Mouse (Mus musculus) cerebellum, adult 2 months (tissue): Measurements from ENCODE around the gene Hspe1. TPM values are rescaled to one million over a fixed set of nuclear protein-coding genes. Genes with fewer than 3 reads are reported as not detected.

Source experiments
- DNase-seq, 2 experiments: peaks; one replicate each; pipeline ENCODE4 v3.0.0; 2021
- H3K27ac ChIP-seq: fragments of 200-500 bp; 2 replicates; pipeline ENCODE4 v1.5.1; 2012; ENCODE audit warnings: low read length, control low read depth, inconsistent platforms; ENCODE audit not compliant: insufficient read depth
- H3K27me3 ChIP-seq: fragments of 200-500 bp; 2 replicates; pipeline ENCODE4 v1.6.1; 2012; ENCODE audit warnings: inconsistent platforms, mild to moderate bottlenecking, low read length, moderate library complexity; ENCODE audit not compliant: control insufficient read depth, insufficient read depth
- H3K4me1 ChIP-seq: fragments of 200-500 bp; 2 replicates; pipeline ENCODE4 v1.6.1; 2011; ENCODE audit warnings: low read length; ENCODE audit not compliant: control insufficient read depth, insufficient read depth
- H3K4me3 ChIP-seq: fragments of 200-500 bp; replicated peaks from 2 replicates; pipeline ENCODE3; 2011; ENCODE audit warnings: mild to moderate bottlenecking, low read depth, low read length, control low read depth; ENCODE audit not compliant: insufficient read depth
- CTCF ChIP-seq: fragments of 200-500 bp; IDR thresholded peaks from 2 replicates; pipeline ENCODE4 v1.5.1; 2011; ENCODE audit warnings: low read depth, mild to moderate bottlenecking, control low read depth, low read length, moderate library complexity, borderline replicate concordance; ENCODE audit not compliant: insufficient read depth
- POLR2A ChIP-seq: fragments of 200-500 bp; IDR thresholded peaks from 2 replicates; pipeline ENCODE4 v1.6.1; 2011; ENCODE audit warnings: low read length, control low read depth, borderline replicate concordance; ENCODE audit not compliant: insufficient read depth
- WGBS: fragments of 180-500 bp; shearing (Covaris S2); methylation state at CpG from one replicate; pipeline ENCODE4 v1.1.7; 2018; 5-methylcytosine and 5-hydroxymethylcytosine counted together
- polyA plus RNA-seq: library from polyadenylated mRNA; depleted of rRNA; stranded (reverse); fragments of >200 nt; gene quantifications from 2 replicates; pipeline ENCODE4 v1.2.3, GENCODE M21; 2012; rRNA removed

The Hspe1 gene
- polyA plus RNA-seq, 1 experiment = 173 TPM

DNA sequence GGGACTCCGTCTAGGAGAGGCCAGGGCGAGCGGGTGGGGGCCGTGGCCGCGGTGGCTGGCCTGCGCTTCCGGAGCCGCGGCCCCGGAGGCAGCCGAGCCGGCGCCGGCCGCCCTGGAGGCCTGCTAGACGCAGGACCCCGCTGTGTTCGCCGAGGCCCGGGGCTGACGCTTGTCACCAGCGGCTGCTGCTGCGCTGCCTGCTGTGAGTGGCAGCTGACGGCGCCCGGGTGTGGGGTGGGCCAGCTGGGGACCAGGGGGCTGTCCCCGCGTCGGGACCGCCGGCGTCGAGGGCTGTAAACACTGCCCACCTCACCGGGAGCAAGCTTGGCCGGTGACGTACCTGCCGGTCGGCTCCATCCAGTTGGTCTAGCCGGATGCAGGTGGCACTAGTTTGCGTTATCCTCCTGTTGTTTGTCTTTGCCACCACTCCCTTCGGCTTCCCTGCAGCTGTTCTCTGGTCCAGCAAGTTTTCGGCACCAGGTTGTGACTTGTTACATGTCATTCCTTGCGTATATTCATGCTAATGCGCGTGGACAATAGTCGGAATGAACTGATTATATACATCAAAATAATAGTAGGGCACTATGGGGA is 43.6 kb downstream of the Hspe1 start:
- Histone ChIP-seq H3K27ac (peak overlapping the region; percentile 85), H3K4me3 (peak overlapping the region; percentile 76), H3K27me3 (no peaks in the 10 kb centered on the region), H3K4me1 (peaks cover 4% of the 10 kb centered on the region)
- no peak for DNase-seq
- WGBS = under 1% methylated on average over 46 of the region's 47 CpGs
- no peak for TF ChIP-seq POLR2A
- no peak for TF ChIP-seq CTCF

DNA sequence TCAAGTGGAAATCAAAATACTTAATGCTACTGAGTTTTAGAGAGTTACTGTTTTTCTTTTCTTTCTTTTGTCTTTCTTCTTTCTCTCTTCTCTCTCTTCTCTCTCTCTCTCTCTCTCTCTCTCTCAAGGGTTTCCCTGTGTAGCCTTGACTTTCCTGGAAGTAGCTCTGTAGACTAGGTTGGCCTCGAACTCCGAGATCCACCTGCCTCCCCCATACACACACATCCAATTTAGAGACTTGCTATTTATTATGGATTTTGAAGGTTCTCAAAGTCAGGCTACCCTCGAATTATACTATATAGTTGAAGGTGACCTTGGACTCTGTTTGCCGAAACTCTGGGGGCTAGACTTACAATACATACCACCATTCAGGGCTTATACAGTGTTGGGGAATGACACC is 44.4 kb downstream of the Hspe1 start:
- no peaks in the 10 kb centered on the region for H3K27me3 ChIP-seq
- H3K27ac ChIP-seq = no peak overlapping the region
- H3K4me3 ChIP-seq = no peak overlapping the region
- no peak for TF ChIP-seq CTCF
- no peak for TF ChIP-seq POLR2A
- H3K4me1 ChIP-seq = peaks cover 4% of the 10 kb centered on the region
- no peak for DNase-seq
- WGBS = 55% methylated on average over 4 of the region's 4 CpGs

DNA sequence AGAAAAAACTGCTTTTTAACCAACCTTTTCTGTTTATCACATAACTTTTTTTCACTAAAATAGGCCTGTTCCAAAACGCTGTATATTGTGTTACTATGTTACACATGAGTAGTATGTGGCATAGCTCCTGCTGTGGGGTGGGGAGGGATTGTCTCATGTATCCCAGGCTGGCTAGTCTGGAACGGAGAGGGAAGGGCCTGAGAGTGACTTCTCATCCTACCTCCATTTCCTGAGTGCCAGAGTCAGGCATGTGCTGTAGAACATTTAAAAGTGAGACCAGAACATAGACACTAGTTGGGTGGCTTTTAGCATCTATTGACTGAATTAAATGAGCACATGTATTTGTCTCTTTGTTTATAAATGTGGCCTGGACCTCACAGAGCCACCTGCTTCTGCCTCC is 45.2 kb downstream of the Hspe1 start:
- Histone ChIP-seq H3K4me1 (peaks cover 4% of the 10 kb centered on the region), H3K27ac (no peak overlapping the region), H3K27me3 (no peaks in the 10 kb centered on the region), H3K4me3 (no peak overlapping the region)
- WGBS = 22% methylated on average over 2 of the region's 2 CpGs
- no peak for TF ChIP-seq POLR2A
- no peak for TF ChIP-seq CTCF
- no peak for DNase-seq

DNA sequence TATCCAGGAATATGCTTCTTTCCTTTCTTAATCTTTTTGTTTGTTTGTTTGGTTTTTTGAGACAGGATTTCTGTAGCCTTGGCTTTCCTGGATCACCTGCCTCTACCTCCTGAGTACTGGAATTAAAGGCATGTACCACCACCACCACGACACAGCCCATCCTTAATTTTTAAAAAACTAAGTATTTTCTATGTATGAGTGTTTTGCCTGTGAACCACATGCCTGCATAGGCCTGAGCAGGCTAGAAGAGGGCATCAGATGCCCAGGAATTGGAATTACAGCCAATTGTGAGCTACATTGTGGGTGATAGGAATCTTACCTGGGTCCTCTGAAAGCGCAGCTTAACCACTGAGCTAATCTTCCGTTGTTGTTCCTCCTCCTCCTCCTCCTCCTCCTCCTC is 46.4 kb downstream of the Hspe1 start:
- TF ChIP-seq POLR2A (no peak), CTCF (no peak)
- Histone ChIP-seq H3K4me3 (no peak overlapping the region), H3K4me1 (peaks cover 4% of the 10 kb centered on the region), H3K27me3 (no peaks in the 10 kb centered on the region), H3K27ac (no peak overlapping the region)
- WGBS = 95% methylated on average over 3 of the region's 3 CpGs
- DNase-seq = no peak

DNA sequence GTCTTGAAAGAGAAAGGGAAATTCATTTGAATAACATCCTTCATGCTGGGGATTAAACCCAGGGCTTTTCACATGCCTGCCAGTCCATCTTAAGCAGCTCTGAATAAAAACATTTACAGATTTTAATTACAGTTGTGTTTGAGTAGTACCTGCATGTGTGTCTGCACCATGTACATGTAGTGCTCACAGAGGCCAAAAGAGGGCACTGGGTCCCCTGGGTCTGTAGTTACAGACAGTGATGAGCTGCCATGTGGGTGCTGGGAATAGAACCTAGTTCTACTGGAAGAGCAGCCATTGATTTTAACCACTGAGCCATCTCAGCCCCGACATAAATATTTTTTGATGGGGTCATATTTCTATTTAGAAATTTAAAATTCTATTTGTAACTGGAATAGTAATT is 47.9 kb downstream of the Hspe1 start:
- H3K27ac ChIP-seq = no peak overlapping the region
- no peaks in the 10 kb centered on the region for H3K27me3 ChIP-seq
- no peak for TF ChIP-seq CTCF
- no peak for DNase-seq
- H3K4me3 ChIP-seq = no peak overlapping the region
- peaks cover 4% of the 10 kb centered on the region for H3K4me1 ChIP-seq
- WGBS = 98% methylated on average over 1 of the region's 1 CpGs

Other genes starting within 250 kb of the Hspe1 start
- 18.6 and 19.4 TPM in 2 replicates for gene Ankrd44, start 161.7 kb upstream of the Hspe1 start, polyA plus RNA-seq
- 161 and 168 TPM in 2 replicates for gene Sf3b1, start 60.7 kb upstream of the Hspe1 start, polyA plus RNA-seq
- gene Coq10b, start 35.4 kb upstream of the Hspe1 start, polyA plus RNA-seq = 27.5 and 30.8 TPM in 2 replicates
- 116 and 118 TPM in 2 replicates for gene Hspd1, start 111 bp downstream of the Hspe1 start, polyA plus RNA-seq
- gene Mob4, start 43.1 kb downstream of the Hspe1 start, polyA plus RNA-seq = 48.0 and 48.8 TPM in 2 replicates
- 16.9 and 17.1 TPM in 2 replicates for gene Rftn2, start 138.7 kb downstream of the Hspe1 start, polyA plus RNA-seq
- 3.8 and 4.2 TPM in 2 replicates for gene Mars2, start 149.0 kb downstream of the Hspe1 start, polyA plus RNA-seq